Mouse (Mus musculus): ENCODE results near the gene Lep. TPM values are rescaled to one million over a fixed set of nuclear protein-coding genes. Genes with fewer than 3 reads are reported as not detected.

The Lep gene
- total RNA-seq, 2 experiments from 2014 or later, result not detected

DNA sequence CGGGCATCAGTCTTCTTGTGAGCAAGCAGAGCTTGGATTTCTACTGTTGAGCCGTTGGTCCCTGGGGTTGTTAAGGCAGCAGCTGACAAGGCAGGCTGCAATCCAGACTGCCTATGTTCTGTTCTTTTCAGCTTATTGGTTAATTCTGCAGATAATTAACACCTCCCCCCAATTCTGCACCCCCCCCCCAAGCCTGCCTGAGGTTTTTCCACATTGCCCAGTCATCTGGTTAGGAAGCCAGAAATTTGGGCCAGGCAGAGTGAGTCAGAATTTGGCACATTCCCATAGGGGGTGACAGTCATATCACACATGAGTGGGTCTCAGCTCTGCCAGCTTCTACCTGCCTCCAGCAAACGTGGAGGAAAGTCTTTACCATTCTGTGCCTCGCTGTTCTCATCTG lies 23.3 kb upstream of the Lep start:
- no peak for ATAC-seq (replicated peaks; ENCODE audit: low FRiP score, poor library complexity, severe bottlenecking)

DNA sequence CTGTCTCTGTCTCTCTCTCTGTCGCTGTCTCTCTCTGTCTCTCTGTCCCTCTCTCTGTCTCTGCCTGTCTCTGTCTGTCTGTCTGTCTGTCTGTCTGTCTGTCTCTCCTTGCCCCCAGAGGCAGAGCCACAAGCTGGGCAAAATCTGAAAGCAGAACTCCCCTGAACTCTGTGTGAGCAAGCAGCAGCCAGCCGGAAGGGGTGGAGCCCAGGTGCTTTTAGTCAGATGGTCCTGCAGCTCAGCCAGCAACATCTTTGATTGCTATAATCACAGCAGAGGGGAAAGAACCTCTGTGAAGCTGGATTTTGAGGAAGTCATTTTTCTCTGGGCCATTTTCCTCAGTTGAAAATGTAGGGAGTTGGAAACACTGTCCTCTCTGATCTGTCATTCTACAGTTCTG lies 19.8 kb upstream of the Lep start:
- ATAC-seq (replicated peaks; ENCODE audit: low FRiP score, poor library complexity, severe bottlenecking), result no peak

DNA sequence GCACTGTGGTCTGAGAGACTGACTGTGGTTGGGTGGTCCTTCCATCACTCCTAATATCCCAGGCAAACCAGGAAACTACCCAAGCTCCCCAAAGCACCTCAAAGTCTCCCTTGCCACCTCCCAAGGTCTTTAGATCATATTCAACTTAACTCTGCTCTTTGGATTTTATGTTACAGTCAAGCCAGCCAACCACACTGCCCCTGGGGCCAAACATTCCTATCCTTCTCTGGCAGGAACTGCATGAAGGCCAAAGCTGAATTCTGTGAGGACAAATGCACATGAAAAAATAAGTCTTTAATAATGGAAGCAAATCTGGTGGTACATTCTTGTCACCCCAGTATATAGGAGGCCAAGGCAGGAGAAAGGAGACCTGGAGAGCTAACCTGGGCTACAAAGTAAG lies 16.0 kb upstream of the Lep start:
- ATAC-seq (replicated peaks; ENCODE audit: low FRiP score, poor library complexity, severe bottlenecking), result no peak

DNA sequence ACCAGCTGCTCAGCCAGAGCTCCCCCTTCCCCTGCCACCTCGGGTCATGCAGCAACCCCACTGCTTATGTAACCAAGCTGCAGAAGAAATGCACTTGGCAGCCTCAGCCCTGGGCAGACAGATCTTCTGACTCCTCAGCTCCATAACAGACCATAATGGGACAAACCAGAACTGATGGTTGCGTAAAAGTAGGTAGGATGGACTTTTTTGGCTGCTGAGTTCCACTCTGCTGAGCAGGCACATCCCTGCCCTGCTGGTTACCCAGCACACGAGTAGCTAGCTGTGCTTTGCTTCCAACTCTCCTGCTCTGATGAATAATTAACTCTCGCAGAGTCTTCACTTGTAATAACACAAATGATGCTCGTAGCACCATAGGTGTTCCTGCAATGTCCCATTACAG lies 10.1 kb upstream of the Lep start:
- ATAC-seq (replicated peaks; ENCODE audit: low FRiP score, poor library complexity, severe bottlenecking), result no peak

DNA sequence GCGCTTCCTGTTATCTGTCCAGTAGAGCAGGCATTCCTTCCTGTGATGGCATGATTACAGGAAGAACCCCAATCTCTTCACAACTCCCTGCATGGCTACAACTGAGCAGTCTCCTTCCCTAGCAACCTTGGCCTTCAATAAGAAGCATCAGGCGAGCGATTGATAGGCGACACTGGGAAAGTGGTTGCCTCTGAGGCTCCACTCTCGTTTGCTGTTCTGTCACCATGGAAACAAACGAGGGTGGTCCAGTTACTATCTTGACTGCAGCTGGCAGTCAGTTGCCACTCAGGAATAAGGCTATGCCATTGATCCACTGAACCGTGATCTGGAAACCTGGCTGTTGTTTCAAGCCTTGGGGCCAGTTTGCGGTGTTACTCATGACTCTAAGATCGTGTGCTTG lies 7.8 kb upstream of the Lep start:
- no peak for ATAC-seq (replicated peaks; ENCODE audit: low FRiP score, poor library complexity, severe bottlenecking)

DNA sequence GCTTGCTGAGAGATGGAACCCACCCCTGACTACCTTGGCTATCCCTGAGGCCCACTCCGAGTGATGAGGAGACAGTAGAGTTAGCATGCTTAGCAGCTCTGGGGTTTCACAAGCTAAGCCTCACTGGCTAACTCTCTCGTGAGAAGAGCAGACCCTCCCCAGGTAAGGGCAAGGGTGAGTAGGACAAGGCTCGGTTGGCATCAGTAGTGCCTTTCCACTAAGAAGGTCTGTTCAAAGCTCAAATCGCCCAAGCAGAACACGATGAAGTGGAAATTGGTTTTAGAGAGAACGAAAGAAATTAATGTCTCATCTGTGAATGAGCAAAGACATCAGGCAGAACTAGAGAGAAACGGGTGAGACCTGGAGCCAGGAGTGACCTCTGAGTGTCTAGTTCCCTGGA lies 6.8 kb upstream of the Lep start:
- no peak for ATAC-seq (replicated peaks; ENCODE audit: low FRiP score, poor library complexity, severe bottlenecking)

DNA sequence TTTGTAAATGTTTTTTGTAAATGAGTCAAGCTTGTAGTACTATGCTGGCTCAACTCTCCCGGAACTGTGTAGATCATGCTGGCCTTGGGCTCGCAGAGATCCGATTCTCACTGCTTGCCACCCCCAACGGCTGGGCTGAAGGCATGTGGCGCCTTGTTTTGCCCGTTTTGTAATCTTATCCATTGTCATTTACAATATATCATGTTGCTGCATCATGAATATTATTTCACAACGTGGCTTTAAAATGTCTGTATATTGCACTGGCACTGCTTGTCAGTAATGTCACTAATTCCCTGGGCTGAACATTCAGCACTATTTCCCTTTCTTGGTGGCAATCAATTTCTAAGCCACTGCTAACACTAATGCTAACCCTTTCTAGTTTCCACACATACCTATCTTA lies 3.6 kb upstream of the Lep start:
- no peak for ATAC-seq (replicated peaks; ENCODE audit: low FRiP score, poor library complexity, severe bottlenecking)

DNA sequence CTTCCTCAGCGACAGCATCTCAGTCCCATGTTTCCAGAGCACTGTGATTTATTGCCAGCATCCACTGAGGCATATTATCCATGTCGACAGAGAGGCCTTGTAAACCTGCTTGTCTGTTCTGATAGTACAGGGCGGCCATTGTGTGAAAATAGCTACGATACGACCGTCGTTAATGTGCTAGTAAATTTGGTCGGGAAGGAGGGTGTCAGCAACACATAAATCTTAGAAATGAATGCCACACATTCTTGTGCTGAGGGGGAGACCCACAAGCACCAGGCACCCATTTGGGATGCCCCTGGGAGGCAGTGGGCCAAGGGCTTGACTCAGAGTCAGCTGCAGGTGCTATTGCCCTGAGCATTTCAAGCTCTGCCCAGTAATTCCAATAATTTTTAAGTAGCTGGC lies 6.4 kb downstream of the Lep start:
- no peak for ATAC-seq (replicated peaks; ENCODE audit: low FRiP score, poor library complexity, severe bottlenecking)

DNA sequence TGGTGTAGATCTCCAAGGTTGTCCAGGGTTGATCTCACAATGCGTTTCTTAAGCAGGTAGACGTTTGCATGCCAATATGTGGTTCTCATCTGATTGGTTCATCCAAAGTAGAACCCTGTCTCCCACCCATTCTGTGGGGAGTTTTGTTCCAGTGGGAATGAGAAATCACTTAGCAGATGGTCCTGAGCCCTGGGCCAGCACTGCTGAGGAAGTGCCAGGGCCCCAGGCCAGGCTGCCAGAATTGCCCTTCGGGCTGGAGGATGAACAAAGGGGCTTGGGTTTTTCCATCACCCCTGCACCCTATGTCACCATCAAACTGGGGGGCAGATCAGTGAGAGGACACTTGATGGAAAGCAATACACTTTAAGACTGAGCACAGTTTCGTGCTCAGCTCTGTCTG lies 12.2 kb downstream of the Lep start:
- no peak for ATAC-seq (replicated peaks; ENCODE audit: low FRiP score, poor library complexity, severe bottlenecking)

DNA sequence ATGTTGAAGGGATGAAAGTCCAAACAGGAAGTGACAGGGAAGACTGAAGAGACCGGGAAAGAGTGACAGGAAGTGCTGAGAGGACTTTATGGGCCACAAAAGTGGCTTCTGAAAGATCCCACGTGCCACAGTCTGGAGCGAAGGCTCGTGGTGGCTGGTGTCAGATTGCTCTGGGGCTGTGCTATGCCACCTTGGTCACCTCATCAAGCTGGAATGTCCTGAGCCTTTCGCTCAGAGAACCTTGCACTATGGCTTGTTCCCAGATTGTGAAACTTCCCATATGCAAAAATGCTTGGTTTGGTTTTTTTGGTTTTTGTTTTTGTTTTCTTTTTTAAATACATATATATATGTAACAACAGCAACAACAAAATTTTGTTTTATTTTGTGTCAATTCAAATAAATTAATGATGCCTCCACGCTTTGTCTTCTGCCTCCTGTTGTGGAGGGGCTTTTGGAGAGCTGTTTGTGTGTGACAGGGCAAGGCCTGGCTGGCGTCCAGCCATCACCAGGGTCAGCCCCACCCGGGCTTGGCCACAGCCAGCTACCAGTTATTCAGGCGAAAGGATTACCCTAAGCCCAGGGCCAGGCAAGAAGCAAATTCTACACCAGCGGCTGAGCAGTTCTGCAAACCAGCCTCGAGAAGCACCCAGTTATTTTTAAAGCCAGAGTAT lies 13.6 kb downstream of the Lep start:
- ATAC-seq (replicated peaks; ENCODE audit: low FRiP score, poor library complexity, severe bottlenecking), result no peak

DNA sequence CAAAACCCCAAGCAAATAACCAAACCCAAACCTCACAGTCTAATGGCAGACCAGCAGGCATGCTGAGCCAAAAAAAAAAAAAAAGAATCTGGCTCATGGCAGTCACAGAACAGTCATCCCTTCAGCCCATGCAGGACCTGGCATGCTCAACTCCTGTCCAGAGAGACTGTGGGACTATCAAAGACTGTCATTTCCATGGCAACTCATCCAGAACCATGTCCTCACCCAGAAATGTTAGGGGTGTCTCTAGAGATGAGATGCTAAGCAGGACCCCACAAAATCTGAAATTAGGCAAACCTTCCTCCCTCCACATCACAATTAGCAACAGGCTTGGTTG lies 14.1 kb downstream of the Lep start:
- no peak for ATAC-seq (replicated peaks; ENCODE audit: low FRiP score, poor library complexity, severe bottlenecking)

DNA sequence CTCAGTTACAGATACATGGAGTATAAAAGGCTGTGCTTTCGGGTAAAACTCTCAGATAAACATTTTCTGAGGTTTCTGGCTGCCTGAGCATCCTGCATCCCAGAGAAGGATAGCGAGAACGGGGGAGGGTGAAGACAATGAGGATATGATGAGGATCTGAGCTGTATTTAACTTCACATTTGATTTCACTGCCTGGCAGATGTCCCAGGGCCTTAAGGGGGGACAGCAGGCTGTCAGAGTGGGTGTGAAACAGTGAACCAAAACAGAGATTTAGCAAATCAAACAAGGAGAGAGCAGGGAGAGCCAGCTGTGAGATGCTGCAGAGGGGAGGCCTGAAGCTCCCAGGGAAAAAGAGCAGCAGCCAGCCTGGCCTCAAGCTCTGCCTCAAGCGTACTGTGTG lies 19.3 kb downstream of the Lep start:
- ATAC-seq (replicated peaks; ENCODE audit: low FRiP score, poor library complexity, severe bottlenecking), result no peak

DNA sequence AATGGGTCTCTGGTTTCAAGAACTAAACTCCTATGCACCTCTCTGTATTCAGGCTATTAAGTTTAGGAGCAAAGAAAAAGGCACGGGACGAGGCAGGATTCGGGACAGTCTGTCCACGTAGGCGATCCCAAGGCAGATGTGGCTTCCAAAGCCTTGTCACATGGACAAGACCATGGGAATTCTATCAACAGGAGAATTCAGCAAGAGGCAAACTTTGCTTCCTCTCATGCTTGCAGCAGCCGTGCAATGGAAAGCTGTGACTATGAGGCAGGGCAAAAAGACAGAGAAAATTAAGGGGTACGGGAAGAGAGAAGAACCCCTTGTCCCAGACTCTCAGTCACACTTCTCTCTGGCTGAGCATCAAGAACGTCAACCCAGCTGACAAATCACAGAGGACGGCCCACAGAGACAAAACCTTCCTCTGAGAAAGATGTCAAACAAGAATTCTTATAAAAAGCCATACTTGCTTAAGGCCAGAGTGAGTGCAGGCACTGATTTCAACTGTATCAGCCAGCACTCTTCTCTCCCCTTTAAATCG lies 21.9 kb downstream of the Lep start:
- no peak for ATAC-seq (replicated peaks; ENCODE audit: low FRiP score, poor library complexity, severe bottlenecking)

DNA sequence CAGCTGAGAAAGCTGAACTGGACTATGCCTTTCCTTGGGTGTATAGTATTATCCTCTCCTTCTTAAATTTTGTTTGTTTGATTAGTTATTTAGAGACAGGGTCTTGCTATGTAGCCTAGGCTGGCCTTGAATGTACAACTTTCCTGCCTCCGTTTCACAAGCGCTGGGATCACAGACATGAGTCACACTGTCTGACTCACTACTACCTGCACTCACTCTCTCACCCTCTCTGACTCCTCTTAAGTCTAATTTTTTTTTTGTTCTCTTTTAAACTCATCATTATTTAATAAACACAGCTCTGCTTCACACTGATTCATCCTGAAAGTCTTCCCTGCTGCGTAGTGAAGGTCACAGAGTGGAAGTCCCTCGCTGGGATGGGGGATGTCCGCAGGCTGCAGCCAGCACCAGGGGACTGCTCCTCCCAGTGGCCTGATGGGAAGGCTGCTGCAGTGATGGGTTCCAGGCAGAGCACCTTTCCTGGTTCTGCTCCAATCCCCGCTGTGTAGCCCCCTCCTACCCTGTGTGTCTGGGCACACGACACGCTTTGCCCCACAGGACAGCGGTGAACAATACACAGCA lies 22.8 kb downstream of the Lep start:
- no peak for ATAC-seq (replicated peaks; ENCODE audit: low FRiP score, poor library complexity, severe bottlenecking)

DNA sequence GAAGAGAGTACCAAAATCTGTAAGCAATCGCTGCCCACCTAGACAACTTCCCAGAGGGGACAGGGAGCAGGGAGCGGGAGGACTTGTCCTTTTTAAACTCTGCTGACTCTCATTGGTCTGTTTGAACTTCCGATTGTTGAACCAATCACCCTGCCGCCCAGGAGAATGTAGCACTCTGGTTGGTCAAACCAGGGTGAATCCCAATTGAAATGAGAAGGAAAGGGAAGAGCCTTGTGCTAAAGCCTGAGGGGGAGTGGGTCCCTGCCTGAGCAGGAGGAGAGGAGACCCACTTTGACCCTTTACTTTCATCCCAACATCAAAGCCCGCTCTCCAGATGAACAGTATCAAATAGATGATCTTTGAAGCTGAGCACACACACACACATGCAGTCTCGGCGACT lies 24.4 kb downstream of the Lep start:
- no peak for ATAC-seq (replicated peaks; ENCODE audit: low FRiP score, poor library complexity, severe bottlenecking)

DNA sequence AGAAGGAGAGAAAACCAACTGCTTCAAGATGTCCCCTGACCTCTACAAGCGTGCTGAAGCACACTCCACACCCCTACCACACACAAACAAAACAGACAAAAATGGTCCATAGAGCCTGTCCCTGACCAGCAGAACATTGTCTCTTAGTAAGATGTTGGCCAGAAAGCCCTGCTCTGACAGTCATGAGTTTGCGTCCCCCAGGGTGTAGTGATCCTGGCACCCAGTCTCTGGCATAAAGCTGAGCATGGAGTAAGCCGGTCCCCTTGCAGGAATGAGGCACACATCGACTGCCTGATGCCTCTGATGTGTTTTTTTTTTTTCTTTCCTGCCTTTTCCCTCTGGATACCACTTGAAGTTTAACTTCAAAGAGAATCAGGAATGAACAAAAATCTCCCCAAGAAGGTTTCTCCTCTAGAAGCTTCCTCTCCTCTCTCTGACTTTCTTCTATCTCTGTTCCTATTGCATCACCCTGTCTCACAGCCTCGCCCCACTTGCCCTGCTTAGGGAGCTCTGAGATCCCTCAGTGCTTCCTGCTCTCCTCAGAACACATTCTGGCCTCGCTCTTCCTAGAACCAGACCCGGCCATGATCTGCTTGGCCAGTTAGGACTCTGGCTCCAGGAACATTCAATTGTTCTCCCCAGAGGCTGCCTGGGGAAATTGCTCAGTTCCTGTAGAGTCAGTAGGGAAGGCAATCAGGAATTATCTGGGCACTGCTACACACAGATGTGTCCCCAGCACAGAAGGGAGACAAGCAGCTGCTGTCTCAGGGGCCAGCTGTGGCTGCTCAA lies 28.1 kb downstream of the Lep start:
- no peak for ATAC-seq (replicated peaks; ENCODE audit: low FRiP score, poor library complexity, severe bottlenecking)

DNA sequence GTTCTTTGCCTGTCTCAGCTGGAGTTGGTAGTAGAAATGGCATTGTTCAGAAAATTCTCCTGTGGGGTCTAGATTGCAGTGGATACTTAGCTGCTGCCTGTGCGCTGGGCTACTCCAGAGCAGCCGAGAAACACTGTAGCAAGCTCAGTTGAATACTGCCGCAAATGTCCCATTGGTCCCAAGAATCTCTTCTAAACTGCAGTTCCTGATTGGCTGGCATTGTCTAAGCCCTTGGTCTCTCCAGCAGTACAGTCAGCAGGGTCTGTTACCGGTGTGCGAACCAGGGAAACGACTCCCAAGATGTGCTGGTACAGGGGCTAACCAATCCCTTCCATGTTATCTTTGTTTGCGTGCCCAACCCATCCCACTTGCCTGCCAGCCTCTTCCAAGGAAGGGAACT lies 32.2 kb downstream of the Lep start:
- no peak for ATAC-seq (replicated peaks; ENCODE audit: low FRiP score, poor library complexity, severe bottlenecking)

DNA sequence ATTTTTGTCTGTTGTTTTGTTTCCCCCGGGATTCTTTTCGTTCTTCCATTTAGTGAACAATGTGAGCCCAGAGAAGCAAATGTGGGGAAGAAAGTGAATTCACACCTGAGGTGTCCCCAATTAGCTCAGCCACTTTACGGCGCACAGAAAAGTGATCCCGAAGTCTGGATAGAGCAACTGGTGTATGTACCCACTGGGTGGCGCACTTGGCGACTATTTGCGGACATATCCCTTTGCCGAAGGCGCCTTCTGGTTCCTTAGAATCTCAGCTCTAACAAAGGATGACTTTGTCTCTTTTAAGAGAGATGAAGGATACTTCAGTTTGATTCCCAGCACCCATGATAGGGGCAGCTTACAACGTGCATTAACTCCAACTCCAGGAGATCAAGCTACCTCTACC lies 32.9 kb downstream of the Lep start:
- ATAC-seq (replicated peaks; ENCODE audit: low FRiP score, poor library complexity, severe bottlenecking), result no peak

DNA sequence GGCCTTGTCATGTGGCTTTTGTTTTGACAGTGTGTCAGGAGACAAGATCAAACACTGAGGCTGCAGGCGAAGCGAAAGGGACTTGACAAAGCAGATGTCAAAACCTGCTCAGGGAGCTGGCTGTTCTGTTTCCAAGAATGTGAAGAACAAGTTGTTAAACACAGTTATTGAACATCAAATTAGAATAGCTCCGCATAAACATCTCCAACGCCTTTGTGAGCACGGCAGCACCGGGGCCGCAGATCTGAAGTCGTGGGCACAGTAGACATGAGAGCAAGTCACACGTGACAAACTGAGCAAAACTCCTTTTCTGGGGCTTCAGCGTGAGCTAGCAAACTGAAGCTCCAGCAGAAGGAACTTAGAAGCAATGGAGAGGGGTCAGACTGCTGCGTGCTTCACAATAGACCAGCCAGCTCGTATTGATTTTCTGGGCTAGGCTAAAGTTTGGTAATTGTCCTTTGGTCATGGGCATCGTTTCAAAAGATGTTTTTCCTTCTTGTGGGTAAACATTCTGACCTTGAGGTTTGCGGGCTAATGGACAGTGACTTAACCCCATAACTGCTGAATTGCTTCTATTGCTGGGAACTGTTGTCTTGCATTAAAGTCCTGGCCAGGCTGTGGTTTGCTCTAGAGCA lies 39.6 kb downstream of the Lep start:
- no peak for ATAC-seq (replicated peaks; ENCODE audit: low FRiP score, poor library complexity, severe bottlenecking)

DNA sequence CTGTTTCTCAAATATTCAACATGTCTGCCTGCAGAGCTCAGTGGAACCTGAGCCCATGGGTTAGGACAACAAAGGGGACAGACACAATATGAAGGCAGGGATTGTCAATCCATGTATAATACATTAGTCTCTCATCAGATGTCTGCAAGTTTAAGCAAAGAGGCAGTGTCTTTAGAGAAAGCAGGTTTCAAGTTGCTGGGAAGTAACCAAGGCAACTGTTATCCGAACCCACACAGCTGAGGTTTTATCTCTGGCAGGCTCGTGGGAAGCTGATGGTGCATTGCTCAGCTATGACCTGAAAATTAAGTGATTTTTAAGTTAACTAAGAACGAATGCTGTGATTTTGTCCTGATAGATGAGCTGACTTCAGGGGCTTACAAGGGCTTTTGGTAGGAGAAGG lies 40.4 kb downstream of the Lep start:
- no peak for ATAC-seq (replicated peaks; ENCODE audit: low FRiP score, poor library complexity, severe bottlenecking)

Measured in erythroid progenitor cell, adult 5-6 weeks (primary cell).